Mouse (Mus musculus) ES-Bruce4 (cell line): ENCODE results near the gene Sgms1. TPM values are rescaled to one million over a fixed set of nuclear protein-coding genes. Genes with fewer than 3 reads are reported as not detected.

Experiments
- H3K27ac ChIP-seq: 2 replicates; pipeline ENCODE4 v1.5.1; 2012; ENCODE audit warnings: low read length, inconsistent platforms; ENCODE audit not compliant: insufficient read depth
- H3K27me3 ChIP-seq: 2 replicates; pipeline ENCODE4 v1.6.1; 2012; ENCODE audit warnings: mild to moderate bottlenecking, low read length, inconsistent platforms; ENCODE audit not compliant: control insufficient read depth, poor library complexity, insufficient read depth, severe bottlenecking
- H3K36me3 ChIP-seq: 2 replicates; pipeline ENCODE4 v1.6.1; 2012; ENCODE audit warnings: inconsistent platforms, mild to moderate bottlenecking, low read length, moderate library complexity; ENCODE audit not compliant: control insufficient read depth, poor library complexity, insufficient read depth, severe bottlenecking
- H3K4me1 ChIP-seq: one replicate; pipeline ENCODE4 v1.8.1; 2011; ENCODE audit warnings: low read length; ENCODE audit not compliant: control insufficient read depth, insufficient read depth
- H3K4me3 ChIP-seq: 2 replicates; pipeline ENCODE4 v1.5.1; 2011; ENCODE audit warnings: low read depth, mild to moderate bottlenecking, low read length
- H3K9ac ChIP-seq: 2 replicates; pipeline ENCODE4 v1.6.1; 2012; ENCODE audit warnings: low read depth, mild to moderate bottlenecking, inconsistent platforms; ENCODE audit not compliant: poor library complexity, severe bottlenecking
- H3K9me3 ChIP-seq: replicated peaks from 2 replicates; pipeline ENCODE4 v1.6.1; 2012; ENCODE audit warnings: mild to moderate bottlenecking, low read length, inconsistent platforms; ENCODE audit not compliant: control insufficient read depth, poor library complexity, insufficient read depth, severe bottlenecking
- CTCF ChIP-seq: IDR thresholded peaks from one replicate; pipeline ENCODE4 v1.8.1; 2011; ENCODE audit warnings: low read depth, low read length
- EP300 ChIP-seq: IDR thresholded peaks from 2 replicates; pipeline ENCODE4 v1.6.1; 2011; ENCODE audit warnings: low read depth, low read length; ENCODE audit not compliant: insufficient read depth
- POLR2A ChIP-seq: IDR thresholded peaks from one replicate; pipeline ENCODE4 v1.8.1; 2011; ENCODE audit warnings: low read length; ENCODE audit not compliant: insufficient read depth
- polyA plus RNA-seq: library from polyadenylated mRNA; stranded (reverse); fragments of >200 nt; gene quantifications from 2 replicates; pipeline ENCODE4 v1.2.4, GENCODE M21; 2011; ENCODE audit warnings: low read depth; ENCODE audit not compliant: missing spikeins, insufficient read depth, insufficient read length

Sgms1 gene
- polyA plus RNA-seq, 1 experiment = 69.7 TPM

- no peak overlapping the region for H3K27ac ChIP-seq
- H3K9ac ChIP-seq = no peak overlapping the region
- H3K27me3 ChIP-seq = no peaks in the 10 kb centered on the region
- peaks cover 2% of the 10 kb centered on the region for H3K4me1 ChIP-seq
- no peaks in the 10 kb centered on the region for H3K9me3 ChIP-seq
- H3K4me3 ChIP-seq = no peak overlapping the region
- no peaks in the 10 kb centered on the region for H3K36me3 ChIP-seq
- TF ChIP-seq CTCF = no peak
- TF ChIP-seq EP300 = no peak
- TF ChIP-seq POLR2A = no peak
These were observed 165.8 kb downstream of the Sgms1 start for GRCm38 (mm10) chr19:32223751-32224174.

- no peak overlapping the region for H3K9ac ChIP-seq
- peaks cover 2% of the 10 kb centered on the region for H3K4me1 ChIP-seq
- H3K4me3 ChIP-seq = no peak overlapping the region
- H3K27ac ChIP-seq = no peak overlapping the region
- TF ChIP-seq POLR2A (no peak), EP300 (no peak), CTCF (no peak)
- no peaks in the 10 kb centered on the region for H3K36me3 ChIP-seq
- H3K9me3 ChIP-seq = no peaks in the 10 kb centered on the region
- no peaks in the 10 kb centered on the region for H3K27me3 ChIP-seq
These were observed 167.4 kb downstream of the Sgms1 start for GRCm38 (mm10) chr19:32222083-32222482.

GRCm38 (mm10) chr19:32220991-32221390 lies 168.5 kb downstream of the Sgms1 start:
- Histone ChIP-seq H3K9me3 (no peaks in the 10 kb centered on the region), H3K36me3 (no peaks in the 10 kb centered on the region), H3K4me3 (no peak overlapping the region), H3K27ac (no peak overlapping the region), H3K9ac (no peak overlapping the region), H3K4me1 (peaks cover 2% of the 10 kb centered on the region), H3K27me3 (no peaks in the 10 kb centered on the region)
- no peak for TF ChIP-seq EP300
- TF ChIP-seq POLR2A = no peak
- no peak for TF ChIP-seq CTCF

- no peak overlapping the region for H3K27ac ChIP-seq
- TF ChIP-seq POLR2A = no peak
- TF ChIP-seq EP300 = no peak
- no peak for TF ChIP-seq CTCF
- H3K4me1 ChIP-seq = no peaks in the 10 kb centered on the region
- no peaks in the 10 kb centered on the region for H3K27me3 ChIP-seq
- no peak overlapping the region for H3K9ac ChIP-seq
- H3K36me3 ChIP-seq = no peaks in the 10 kb centered on the region
- H3K4me3 ChIP-seq = no peak overlapping the region
- no peaks in the 10 kb centered on the region for H3K9me3 ChIP-seq
These were observed 172.8 kb downstream of the Sgms1 start for GRCm38 (mm10) chr19:32216710-32217109.

GRCm38 (mm10) chr19:32214905-32215806 lies 174.4 kb downstream of the Sgms1 start:
- H3K9ac ChIP-seq = no peak overlapping the region
- no peaks in the 10 kb centered on the region for H3K4me1 ChIP-seq
- no peak overlapping the region for H3K27ac ChIP-seq
- no peaks in the 10 kb centered on the region for H3K36me3 ChIP-seq
- no peaks in the 10 kb centered on the region for H3K27me3 ChIP-seq
- no peak for TF ChIP-seq POLR2A
- TF ChIP-seq CTCF = no peak
- no peak for TF ChIP-seq EP300
- H3K9me3 ChIP-seq = no peaks in the 10 kb centered on the region
- no peak overlapping the region for H3K4me3 ChIP-seq

GRCm38 (mm10) chr19:32213577-32213976 lies 175.9 kb downstream of the Sgms1 start:
- no peaks in the 10 kb centered on the region for H3K36me3 ChIP-seq
- no peak for TF ChIP-seq CTCF
- no peak for TF ChIP-seq EP300
- no peak for TF ChIP-seq POLR2A
- no peak overlapping the region for H3K27ac ChIP-seq
- H3K4me1 ChIP-seq = no peaks in the 10 kb centered on the region
- no peak overlapping the region for H3K4me3 ChIP-seq
- no peaks in the 10 kb centered on the region for H3K9me3 ChIP-seq
- H3K27me3 ChIP-seq = no peaks in the 10 kb centered on the region
- H3K9ac ChIP-seq = no peak overlapping the region
